Mouse (Mus musculus): ENCODE measurements at regions not wholly inside any gene's neighbourhood (a gene's known extent, or its start where the extent isn't known, plus 50 kb on each side); places are given as distances from the start of the nearest gene placed in this dataset.

DNA sequence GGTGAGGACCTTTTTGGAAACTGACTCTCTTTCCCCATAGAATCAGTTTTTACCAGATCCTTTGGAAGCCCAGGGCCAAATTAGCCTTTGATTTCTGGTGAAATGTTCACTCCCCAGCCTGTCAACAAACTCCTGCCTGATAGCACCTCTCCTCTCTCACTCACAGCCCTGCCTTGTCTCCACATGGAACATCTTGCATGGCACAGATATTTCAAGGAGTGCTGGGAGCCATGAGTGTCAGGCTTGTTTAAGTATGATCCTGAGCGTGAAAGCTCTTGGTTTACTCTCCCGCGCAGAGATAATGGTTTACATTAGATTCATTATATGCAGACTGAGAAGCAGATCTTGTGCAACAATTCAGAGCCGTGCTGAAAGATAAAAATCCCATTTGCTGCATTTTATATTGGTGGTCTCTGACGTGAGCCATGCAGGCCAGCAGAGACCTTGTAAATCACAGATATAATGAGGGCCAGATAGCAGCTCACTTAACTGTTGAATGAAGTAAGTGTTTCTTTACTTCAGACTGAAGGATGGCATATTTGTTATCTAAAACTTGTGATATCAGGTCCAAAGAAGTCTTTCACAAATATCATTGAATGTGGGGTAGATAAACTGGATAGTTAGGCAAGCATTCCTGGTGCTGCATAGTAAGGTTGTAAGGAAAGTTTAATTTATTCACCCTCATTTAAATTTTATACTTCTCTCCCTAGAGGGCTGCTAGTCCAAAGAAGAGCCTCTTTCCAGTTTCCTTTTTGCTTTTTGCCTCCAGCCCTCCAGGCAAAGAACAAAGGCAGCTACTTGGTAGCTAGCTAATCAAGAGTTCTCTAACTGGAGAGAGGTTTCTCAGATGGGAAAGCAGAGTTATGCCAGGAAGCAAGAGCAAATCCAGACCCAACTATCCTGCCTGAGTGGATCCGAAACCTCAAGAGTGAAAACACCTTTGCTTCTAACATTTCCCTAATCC lies 81.8 kb downstream of the Tbx18 start:
- no peak for DNase-seq (ENCODE audit: low spot score)

GRCm38 (mm10) chr9:87648317-87648716 lies 82.7 kb downstream of the Tbx18 start:
- no peak for DNase-seq (ENCODE audit: low spot score)

DNA sequence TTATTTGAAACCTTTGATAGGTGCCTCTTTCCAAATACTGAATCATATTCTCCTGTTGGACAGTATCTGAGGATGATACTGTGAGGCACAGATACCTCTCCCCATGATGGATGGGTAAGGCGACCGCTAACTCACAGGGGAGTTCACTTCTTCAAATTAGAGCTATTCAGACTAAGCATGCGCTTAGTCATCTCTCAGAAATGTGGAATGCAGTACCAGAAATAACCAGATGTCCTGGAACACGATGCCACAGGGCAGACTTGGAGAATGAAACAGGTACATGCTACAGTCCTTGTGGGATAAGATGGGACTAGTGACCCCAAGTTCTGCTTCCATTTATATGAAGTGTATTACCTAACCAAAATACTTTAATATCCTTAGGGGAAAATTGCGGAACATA lies 86.0 kb downstream of the Tbx18 start:
- no peak for DNase-seq (ENCODE audit: low spot score)

DNA sequence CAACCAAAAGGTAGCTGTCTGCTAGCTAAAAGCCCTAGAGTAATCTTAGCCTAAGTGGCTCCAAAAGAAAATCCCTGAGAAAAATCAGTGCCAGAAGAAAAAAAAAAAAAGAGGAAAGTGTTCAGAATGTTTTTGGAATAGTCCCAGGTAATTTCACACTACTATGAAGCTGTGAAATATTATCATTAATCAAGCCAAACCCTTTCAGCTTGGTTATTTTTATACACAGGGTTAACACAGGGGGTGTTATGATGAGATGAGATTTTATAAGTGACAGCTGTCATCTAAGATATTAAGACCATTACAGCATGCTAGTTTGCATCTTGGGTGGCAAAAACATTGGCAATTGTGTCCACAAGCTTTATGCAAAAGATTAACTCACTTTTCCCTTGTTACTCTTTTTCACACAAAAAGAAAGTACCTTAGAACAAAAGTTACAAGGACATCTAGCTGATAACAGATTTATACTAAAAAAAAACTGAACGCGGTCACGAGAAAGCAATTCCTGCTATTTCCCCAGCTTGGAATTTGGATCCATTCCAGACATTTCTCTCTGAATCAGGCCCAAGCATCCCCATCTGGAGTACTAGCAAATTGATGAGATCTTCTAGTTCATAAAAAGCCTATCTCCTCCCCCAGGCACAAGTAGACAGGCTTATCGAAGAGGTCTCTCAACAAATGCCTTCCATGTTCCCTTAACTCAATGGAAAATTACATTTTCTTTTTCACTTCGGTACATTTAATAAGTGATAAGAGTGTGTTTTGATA lies 97.0 kb downstream of the Tbx18 start:
- no peak for DNase-seq (ENCODE audit: low spot score)

GRCm38 (mm10) chr9:87626432-87626831 lies 104.6 kb downstream of the Tbx18 start:
- no peak for DNase-seq (ENCODE audit: low spot score)

GRCm38 (mm10) chr9:87618238-87618673 lies 112.8 kb downstream of the Tbx18 start:
- DNase-seq (ENCODE audit: low spot score): peak; percentile 54

DNA sequence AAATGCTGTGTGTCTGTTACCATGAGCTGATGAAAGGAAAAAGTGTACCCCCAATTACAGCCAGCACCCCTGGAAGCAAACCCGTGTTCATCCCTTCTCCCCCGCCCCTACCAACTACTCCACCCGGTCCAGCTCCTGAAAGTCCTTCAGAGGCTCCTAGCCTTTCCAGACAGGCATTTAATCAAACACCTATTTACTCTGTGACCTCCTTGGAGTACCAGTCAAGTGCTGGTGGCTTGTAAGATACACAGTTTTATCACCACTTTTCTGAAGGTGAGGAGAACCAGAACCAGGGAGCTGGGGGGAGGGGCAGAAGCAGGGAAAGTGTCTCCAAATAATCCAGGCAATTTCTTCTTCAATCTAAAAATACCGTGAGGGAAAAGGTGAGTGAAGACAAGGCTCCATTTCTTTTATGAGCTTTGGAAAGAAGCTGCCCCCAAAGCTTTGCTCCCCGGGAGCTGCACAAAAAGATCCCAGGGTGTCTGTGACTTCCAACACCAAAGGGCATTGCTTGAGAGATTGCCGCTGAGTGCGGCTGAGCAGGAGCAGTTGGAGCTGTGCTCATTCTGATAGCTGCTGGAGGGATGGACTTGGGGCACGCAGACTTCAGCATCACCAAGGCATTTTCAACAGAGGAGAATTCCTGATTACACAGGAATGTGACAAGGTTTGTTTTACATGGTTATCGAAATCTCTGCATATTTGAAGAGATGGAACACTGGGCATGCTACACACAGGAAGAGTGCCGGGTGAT lies 123.0 kb downstream of the Tbx18 start:
- DNase-seq (ENCODE audit: low spot score): no peak

DNA sequence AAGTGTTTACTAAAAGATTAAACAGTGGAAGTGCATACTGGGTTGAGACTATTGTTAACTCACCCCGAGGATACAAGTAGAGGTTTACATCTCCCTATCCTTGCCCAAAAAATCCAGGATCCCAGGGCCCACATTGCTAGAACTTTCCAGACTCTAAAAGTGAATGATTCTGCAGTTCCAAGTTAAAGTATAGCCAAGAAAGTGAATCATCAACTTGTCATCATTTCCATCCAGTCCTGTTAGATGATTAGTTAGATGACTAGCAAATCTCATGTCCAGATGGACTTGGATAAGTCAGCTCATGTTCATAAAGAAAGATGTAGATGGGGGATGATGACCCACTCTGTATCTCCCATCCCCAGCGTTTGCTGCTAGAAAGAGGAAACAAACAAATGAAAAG lies 155.5 kb downstream of the Tbx18 start:
- no peak for DNase-seq (ENCODE audit: low spot score)

DNA sequence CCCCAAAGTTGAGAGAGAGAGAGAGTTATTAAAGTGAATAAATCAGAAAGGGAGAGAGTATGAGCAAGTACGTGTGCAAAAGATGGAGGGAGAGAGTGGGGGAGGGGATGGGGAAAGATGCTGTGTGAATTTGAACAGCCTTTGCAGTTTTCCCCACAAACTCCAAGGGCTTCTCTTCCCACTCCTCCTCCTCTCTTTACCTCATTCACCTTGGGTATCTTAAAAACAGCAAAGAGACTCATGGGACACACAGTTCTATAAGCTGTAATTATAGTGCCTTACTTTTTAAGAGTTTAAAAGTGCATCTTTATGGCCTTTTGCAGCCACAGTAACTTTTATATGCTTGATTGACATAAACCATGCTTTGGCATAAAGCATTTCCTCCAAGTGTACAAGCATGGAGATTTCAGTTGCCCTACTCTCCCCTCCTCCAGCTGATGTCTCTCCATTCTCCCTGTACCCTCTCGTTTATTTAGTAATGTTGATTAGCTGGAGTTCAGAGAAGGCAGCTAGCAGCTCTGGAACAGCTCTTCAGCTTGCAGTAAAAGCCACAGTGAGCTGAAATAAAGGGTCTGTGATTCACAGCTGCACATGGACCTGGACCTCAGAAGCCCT lies 156.7 kb downstream of the Tbx18 start:
- DNase-seq (ENCODE audit: low spot score): no peak

DNA sequence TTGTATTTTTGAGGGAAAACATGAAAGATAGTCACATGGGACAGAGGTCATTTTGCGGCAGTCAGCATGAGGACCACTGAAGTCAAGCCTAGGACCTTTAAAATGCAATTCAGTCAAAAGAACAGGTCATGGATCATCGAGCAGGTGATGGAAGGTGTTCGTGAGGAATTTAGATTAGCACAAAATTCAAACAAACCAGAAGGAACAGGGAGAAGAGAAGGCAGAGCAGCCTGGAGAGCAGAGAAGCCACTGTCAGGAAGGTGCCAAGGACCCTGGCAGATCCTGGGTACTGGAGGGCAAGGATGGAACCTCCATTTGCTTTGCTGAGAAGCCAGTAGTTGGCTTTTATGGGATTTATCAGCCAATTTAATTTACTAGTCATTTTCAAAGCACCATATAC lies 167.8 kb downstream of the Tbx18 start:
- DNase-seq (ENCODE audit: low spot score): no peak

DNA sequence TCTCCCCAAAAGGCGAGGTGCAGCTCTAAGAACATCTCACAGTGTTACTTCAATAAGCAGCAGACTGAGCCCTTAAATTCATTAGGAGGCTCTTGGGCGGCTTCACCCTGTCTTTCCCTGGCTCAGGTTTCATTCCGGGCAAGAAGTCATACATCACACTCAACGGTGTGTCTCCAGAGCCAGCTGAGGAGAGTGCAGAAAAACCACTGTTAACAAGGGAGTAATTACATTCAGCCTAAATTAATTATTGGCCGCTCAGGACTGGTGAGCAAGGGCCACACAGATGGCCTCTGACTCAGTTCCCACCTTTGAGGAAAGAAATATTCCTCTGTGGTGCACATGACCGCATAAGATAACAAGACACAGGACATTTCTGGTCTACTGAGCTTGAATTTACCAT lies 168.3 kb downstream of the Tbx18 start:
- no peak for DNase-seq (ENCODE audit: low spot score)

- no peak for DNase-seq (ENCODE audit: low spot score)
Measured at GRCm38 (mm10) chr9:87557841-87558240, 173.2 kb downstream of the Tbx18 start.

GRCm38 (mm10) chr9:87556953-87557394 lies 174.1 kb downstream of the Tbx18 start:
- DNase-seq (ENCODE audit: low spot score): no peak

GRCm38 (mm10) chr9:87556552-87556951 lies 174.5 kb downstream of the Tbx18 start:
- DNase-seq (ENCODE audit: low spot score): no peak

DNA sequence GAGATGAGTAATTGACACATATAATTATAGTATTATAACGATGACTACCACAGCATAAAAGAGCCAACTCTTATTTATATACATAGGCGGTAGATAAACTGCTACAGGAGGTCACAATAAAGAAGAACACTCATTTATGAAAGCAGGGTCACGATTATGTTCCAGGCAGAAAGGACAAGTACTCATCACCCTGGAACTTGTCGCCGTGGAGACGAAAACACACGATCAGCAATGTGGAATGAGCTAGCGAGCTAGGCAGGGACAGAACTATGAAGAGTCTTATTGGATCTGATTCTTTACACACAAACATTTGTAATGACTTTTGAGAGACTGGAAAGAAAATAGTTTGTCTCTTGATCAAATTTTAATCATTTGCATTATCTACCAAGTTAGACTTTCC lies 197.9 kb downstream of the Tbx18 start:
- DNase-seq (ENCODE audit: low spot score): no peak

GRCm38 (mm10) chr9:87529908-87530307 lies 201.2 kb downstream of the Tbx18 start:
- DNase-seq (ENCODE audit: low spot score): no peak

DNA sequence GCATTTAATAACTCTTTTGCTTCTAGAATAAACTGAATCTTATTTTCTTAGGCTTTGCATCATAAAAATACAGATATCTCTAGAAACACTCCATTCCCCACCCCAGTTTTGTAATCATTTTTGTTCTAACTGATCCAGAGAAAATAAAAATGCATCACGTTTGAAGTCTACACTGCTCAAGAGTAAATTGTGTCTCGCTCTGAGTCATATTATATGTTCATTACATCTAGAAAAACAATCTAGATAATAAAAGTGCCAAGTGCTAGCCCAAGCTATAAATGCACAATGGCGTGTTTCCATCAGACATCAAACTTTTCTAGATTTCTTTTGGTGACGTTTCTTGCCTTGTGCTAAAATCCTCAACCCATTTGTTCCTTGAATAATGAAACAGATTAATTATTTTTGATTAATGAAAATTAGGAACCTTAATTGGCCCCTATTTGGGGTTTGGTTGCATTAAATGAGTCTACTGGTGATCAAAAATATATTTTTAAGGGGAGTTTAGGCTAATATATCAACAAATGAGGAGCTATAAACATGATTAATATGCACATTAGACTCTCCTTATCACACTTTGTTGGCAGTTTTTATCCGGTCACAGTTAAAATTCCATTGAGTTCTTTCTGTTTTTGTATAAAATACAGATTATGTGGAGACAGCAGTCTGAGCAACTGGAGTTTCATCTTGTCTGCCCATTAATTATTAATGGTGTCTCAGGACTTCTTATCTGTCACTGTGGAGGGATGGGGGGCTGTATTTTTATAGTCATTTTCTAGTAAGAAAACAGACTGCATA lies 206.0 kb downstream of the Tbx18 start:
- DNase-seq (ENCODE audit: low spot score): no peak

GRCm38 (mm10) chr9:87510683-87511082 lies 220.4 kb downstream of the Tbx18 start:
- no peak for DNase-seq (ENCODE audit: low spot score)

DNA sequence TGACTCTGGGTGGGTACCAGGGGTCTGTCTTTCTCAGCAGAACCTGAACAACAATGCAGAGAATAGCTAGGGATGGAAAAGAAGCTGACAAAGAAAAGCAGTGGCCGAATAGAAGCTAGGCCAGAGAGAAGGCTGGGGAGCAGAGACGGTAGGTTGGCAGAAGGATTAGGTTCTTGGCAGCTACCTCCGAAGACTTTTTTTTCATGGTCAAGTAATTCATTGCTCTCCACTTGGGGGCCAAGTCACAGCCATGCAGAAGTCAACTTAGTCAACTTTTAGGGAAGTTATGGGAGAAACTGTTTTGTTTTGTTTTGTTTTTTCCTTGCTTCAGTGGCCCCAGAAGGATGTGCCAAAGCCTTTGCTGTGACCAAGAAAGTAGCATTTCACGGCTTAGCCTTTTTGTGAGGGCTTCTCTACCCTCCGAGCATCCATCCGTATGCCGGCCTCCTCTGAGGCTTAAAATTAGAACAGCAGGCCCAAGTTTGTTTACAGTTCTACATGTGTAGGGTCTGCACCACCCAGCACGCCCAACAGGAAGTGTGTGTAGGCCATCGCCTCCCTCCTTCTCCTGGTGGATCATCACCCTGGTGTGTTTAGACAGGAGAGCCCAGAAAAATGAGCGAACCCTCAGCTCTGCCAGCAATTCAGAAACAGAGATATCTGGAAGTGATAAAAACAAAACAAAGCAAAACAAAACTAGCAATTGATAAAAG lies 226.2 kb downstream of the Tbx18 start:
- peak; percentile 62 for DNase-seq (ENCODE audit: low spot score)

DNA sequence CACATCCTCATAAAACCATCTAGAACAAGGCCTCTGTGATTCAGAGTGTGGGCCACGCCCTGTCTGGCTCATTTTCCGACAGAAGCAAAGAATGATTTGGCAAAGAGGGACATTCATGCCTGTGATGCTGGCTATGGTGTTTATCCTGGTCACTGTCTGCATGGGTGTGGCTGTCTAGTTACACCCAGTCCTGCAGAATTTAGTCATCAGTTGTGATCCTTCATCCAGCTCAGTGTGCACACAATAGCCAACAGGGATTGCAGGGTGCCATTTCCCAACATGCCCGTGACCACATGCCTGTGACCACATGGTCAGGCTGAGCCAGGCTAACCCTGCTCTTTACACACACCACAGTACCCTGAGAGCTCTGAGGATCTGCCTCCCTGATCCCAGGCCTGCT lies 208.8 kb upstream of the Cep162 start:
- peak; percentile 82 for DNase-seq (ENCODE audit: low spot score)

All from adipocyte (in vitro differentiated cells).